Mouse (Mus musculus) liver, adult 2 months (tissue): ENCODE data around the gene Rnf130. TPM values are rescaled to one million over a fixed set of nuclear protein-coding genes. Genes with fewer than 3 reads are reported as not detected.
A peak's percentile ranks its signal among the peaks of the same experiment; 100 is the strongest.
"Not testable (repeated sequence)": the region's sequence is repeated elsewhere in the genome, so short reads cannot be mapped to it uniquely, and the experiment has no call there.

Experiments
- DNase-seq: peaks from one replicate; pipeline ENCODE4 v3.0.0-alpha.2; 2011; ENCODE audit warnings: low read depth, low spot score; ENCODE audit errors: extremely low read depth
- H3K27ac ChIP-seq: fragments of 200-500 bp; replicated peaks from 2 replicates; pipeline ENCODE4 v1.5.1; 2012; ENCODE audit warnings: low read depth, mild to moderate bottlenecking, control low read depth, inconsistent platforms, low read length; ENCODE audit not compliant: insufficient read depth
- H3K27me3 ChIP-seq: fragments of 200-500 bp; 2 replicates; pipeline ENCODE4 v1.6.1; 2012; ENCODE audit warnings: mild to moderate bottlenecking, moderate library complexity, low read length, inconsistent platforms; ENCODE audit not compliant: control insufficient read depth, insufficient read depth
- H3K36me3 ChIP-seq: fragments of 200-500 bp; 2 replicates; pipeline ENCODE4 v1.6.1; 2012; ENCODE audit warnings: low read length, inconsistent platforms; ENCODE audit not compliant: control insufficient read depth, insufficient read depth
- H3K4me1 ChIP-seq: fragments of 200-500 bp; 2 replicates; pipeline ENCODE4 v1.6.1; 2011; ENCODE audit warnings: low read length; ENCODE audit not compliant: control insufficient read depth, insufficient read depth
- H3K4me3 ChIP-seq: fragments of 200-500 bp; 2 replicates; pipeline ENCODE4 v1.5.1; 2011; ENCODE audit warnings: low read depth, mild to moderate bottlenecking, control low read depth, low read length, moderate library complexity; ENCODE audit not compliant: insufficient read depth
- H3K79me2 ChIP-seq: fragments of 200-500 bp; 2 replicates; pipeline ENCODE4 v1.6.1; 2012; ENCODE audit warnings: inconsistent platforms, mild to moderate bottlenecking, low read length, moderate library complexity; ENCODE audit not compliant: control insufficient read depth, insufficient read depth
- H3K9ac ChIP-seq: fragments of 200-500 bp; 2 replicates; pipeline ENCODE4 v1.6.1; 2012; ENCODE audit warnings: low read depth, mild to moderate bottlenecking, control low read depth, inconsistent platforms, low read length
- CTCF ChIP-seq: fragments of 200-500 bp; IDR thresholded peaks from 2 replicates; pipeline ENCODE4 v1.5.1; 2011; ENCODE audit warnings: low read depth, low read length, control low read depth
- POLR2A ChIP-seq: fragments of 200-500 bp; IDR thresholded peaks from 2 replicates; pipeline ENCODE4 v1.6.1; 2011; ENCODE audit warnings: low read length, control low read depth; ENCODE audit not compliant: insufficient read depth; ENCODE audit errors: extremely low read depth
- WGBS: fragments of 180-500 bp; shearing (Covaris S2); methylation state at CpG from one replicate; pipeline ENCODE4 v1.1.7; 2018; 5-methylcytosine and 5-hydroxymethylcytosine counted together
- polyA plus RNA-seq: library from polyadenylated mRNA; depleted of rRNA; stranded (reverse); fragments of >200 nt; gene quantifications from 2 replicates; pipeline ENCODE4 v1.2.3, GENCODE M21; 2012
- total RNA-seq: library from RNA; depleted of rRNA; stranded (reverse); fragments of >200 nt; gene quantifications from 2 replicates; pipeline ENCODE4 v1.2.3, GENCODE M21; 2014

Rnf130 gene
- total and polyA plus RNA-seq, 2 experiments: 66.7 to 111 TPM

DNA sequence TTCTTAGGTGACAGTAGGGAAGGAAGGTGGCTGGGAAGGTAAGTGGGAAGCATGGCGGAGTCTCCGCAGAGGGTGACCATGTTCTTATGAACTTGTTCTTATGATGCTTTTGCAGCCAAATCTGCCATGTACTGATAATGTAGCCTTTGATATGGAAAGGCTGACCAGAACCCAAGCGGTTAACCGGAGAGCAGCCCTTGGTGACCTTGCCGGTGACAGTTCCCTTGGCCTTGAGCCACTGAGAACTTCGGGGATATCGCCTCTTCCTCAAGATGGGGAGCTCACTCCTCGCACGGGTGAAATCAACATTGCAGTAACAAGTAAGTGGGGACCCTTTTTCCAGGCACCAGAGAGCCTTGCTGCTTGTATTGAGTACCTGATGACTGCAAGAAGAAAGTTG is 70.5 kb downstream of the Rnf130 start:
- no peak for DNase-seq
- WGBS: 73% methylated on average over 9 of the region's 9 CpGs

DNA sequence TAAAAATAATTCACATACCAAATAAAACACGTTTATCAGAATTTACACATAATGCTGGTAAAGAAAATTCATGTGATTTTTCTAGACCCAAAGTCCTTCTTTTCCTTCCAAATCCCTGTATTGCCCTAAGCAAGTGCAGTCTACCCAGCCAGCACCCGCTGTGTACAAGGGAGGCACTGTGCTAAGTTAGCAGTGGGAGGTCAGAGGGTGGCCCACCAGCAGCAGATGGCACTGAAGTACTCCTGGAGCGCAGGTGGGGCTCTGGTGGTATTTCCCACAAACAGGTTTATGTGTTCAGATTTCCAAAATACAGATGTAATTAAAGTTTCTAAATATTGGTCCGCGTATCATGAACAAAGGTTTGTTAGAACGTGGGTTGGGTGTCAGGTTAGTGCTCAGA is 71.9 kb downstream of the Rnf130 start:
- 96% methylated on average over 6 of the region's 6 CpGs for WGBS
- H3K4me1 ChIP-seq: peaks cover 13% of the 10 kb centered on the region
- no peak for TF ChIP-seq POLR2A
- no peak for TF ChIP-seq CTCF

More for the DNA sequence above, 70.5 kb downstream of the Rnf130 start:
- TF ChIP-seq CTCF: no peak
- TF ChIP-seq POLR2A: no peak
- Histone ChIP-seq H3K36me3 (peaks cover 15% of the 10 kb centered on the region), H3K27me3 (no peaks in the 10 kb centered on the region), H3K9ac (no peak overlapping the region), H3K4me1 (peaks cover 11% of the 10 kb centered on the region), H3K79me2 (no peaks in the 10 kb centered on the region; the same call in 1 of the 2 replicates), H3K4me3 (no peak overlapping the region), H3K27ac (no peak overlapping the region)

DNA sequence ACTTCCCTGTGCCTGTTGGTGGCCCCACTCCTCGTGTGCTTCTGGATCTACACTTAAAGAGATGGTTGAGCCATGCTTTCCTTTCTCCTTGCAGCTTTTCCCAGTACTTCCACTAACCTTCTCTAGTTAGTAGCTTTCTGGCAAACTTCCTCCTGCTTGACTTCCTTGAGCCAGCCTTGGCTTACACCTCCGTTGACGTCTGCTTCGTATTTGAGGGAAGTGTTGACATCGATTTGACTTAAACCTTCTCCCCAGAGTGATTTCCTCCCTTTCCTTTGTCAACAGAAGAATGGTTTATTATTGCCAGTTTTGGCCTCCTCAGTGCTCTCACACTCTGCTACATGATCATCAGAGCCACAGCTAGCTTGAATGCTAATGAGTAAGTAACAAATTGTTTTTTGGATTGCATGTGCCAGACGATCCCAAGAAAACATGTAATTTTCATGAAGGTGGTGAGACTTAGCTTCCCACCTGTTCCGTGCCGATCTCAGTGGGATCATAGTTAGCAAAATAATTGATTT is 73.9 kb downstream of the Rnf130 start:
- H3K36me3 ChIP-seq: peaks cover 8% of the 10 kb centered on the region
- 78% methylated on average over 8 of the region's 8 CpGs for WGBS
- 0 out of 2 replicates have a peak overlapping the region, but pooled peaks have one; percentile 6 for H3K27ac ChIP-seq
- H3K4me1 ChIP-seq: peaks cover 20% of the 10 kb centered on the region
- DNase-seq: no peak
- no peak for TF ChIP-seq POLR2A
- no peak for TF ChIP-seq CTCF
- H3K27me3 ChIP-seq: no peaks in the 10 kb centered on the region
- no peaks in the 10 kb centered on the region; the same call in 1 of the 2 replicates for H3K79me2 ChIP-seq
- H3K4me3 ChIP-seq: no peak overlapping the region
- no peak overlapping the region for H3K9ac ChIP-seq

More for the DNA sequence above, 71.9 kb downstream of the Rnf130 start:
- peaks cover 15% of the 10 kb centered on the region for H3K36me3 ChIP-seq
- no peaks in the 10 kb centered on the region; the same call in 1 of the 2 replicates for H3K79me2 ChIP-seq
- no peaks in the 10 kb centered on the region for H3K27me3 ChIP-seq
- H3K27ac ChIP-seq: no peak overlapping the region
- H3K4me3 ChIP-seq: no peak overlapping the region
- no peak overlapping the region for H3K9ac ChIP-seq
- DNase-seq: no peak

DNA sequence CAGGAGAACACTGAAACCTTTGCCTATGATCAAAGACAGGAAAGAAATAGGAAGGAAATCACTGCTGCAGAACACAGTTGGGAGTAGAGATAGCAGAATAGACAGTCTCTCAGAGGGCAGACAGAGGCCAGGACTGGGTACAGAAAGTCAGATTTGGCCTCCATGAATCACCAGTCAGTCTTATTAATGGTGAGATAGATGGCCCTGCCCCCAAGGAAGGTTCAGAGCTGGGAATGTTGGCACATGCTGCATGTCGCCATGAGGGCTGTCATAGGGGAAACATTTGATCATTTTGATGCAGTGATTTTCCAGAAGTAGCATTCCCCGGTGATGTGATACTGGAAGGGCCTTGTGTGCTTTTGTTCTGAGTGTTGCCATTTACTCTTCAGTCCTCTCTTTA is 74.5 kb downstream of the Rnf130 start:
- peaks cover 25% of the 10 kb centered on the region for H3K4me1 ChIP-seq
- peak overlapping the region; percentile 2; the same call in 1 of the 2 replicates for H3K27ac ChIP-seq
- H3K36me3 ChIP-seq: peaks cover 8% of the 10 kb centered on the region
- WGBS: 78% methylated on average over 2 of the region's 2 CpGs
- no peaks in the 10 kb centered on the region; the same call in 1 of the 2 replicates for H3K79me2 ChIP-seq
- H3K9ac ChIP-seq: no peak overlapping the region
- TF ChIP-seq POLR2A (no peak), CTCF (no peak)
- no peak overlapping the region for H3K4me3 ChIP-seq
- no peak for DNase-seq
- no peaks in the 10 kb centered on the region for H3K27me3 ChIP-seq

DNA sequence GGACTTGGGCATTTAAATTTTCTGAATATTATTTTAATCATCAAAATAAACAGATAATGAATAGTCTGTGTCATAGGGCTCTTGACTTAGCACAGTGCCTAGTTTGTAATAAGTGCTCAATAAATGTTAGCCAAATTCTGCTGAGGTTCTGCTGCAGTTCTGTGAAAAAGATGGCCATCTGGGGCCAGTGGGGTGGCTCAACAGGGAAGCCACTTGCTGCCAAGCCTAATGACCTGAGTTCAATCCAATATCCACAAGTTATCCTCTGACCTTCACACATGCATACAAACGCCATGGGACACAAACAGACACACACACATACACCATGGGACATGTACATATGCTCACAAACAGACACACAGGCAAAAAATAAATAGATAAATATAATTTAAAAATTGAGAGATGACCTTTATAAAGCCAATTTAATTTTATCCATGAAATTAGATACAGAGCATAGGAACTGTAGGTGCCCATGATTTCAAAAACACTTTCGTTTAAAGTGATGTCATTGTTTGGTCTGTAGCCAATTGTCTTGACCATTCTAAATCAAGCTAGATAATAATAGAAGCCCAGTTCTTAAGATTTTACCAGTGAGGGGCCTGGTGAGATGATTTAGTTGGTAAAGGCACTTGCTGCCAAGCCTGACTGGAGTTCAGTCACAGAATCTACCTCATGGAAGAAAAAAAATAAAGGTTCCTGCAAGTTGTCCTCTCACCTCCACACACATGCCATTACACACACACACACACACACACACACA is 75.6 kb downstream of the Rnf130 start:
- no peak overlapping the region for H3K9ac ChIP-seq
- peaks cover 30% of the 10 kb centered on the region for H3K4me1 ChIP-seq
- no peak for TF ChIP-seq POLR2A
- no peak for TF ChIP-seq CTCF
- H3K79me2 ChIP-seq: no peaks in the 10 kb centered on the region; the same call in 1 of the 2 replicates
- H3K27ac ChIP-seq: peak overlapping the region; percentile 71
- WGBS: 10% methylated on average over 2 of the region's 2 CpGs
- no peak overlapping the region for H3K4me3 ChIP-seq
- H3K27me3 ChIP-seq: no peaks in the 10 kb centered on the region
- peak; percentile 85 for DNase-seq
- H3K36me3 ChIP-seq: peaks cover 4% of the 10 kb centered on the region

DNA sequence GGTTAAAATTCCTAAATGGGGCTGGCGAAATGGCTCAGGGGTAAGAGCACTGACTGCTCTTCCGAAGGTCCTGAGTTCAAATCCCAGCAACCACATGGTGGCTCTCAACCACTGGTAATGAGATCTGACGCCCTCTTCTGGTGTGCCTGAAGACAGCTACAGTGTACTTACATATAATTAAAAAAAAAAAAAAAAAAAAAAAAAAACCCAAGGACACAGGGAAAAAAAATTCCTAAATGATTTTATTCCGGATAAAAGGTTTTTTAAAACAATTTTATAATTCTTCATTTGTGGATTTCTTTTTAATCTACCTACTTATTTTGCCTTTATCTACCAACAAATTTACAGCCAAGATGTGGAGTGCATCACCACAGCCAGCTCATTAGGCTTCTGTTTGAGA is 76.8 kb downstream of the Rnf130 start:
- not testable (repeated sequence) for H3K4me3 ChIP-seq, H3K79me2 ChIP-seq, DNase-seq, H3K9ac ChIP-seq, H3K27ac ChIP-seq, H3K27me3 ChIP-seq, H3K36me3 ChIP-seq
- WGBS: 95% methylated on average over 4 of the region's 4 CpGs
- peaks cover 35% of the 10 kb centered on the region for H3K4me1 ChIP-seq
